Mouse (Mus musculus): Measurements from ENCODE around the gene Srrt. TPM values are rescaled to one million over a fixed set of nuclear protein-coding genes. Genes with fewer than 3 reads are reported as not detected.

Srrt gene
- polyA plus RNA-seq, 1 experiment from 2014 or later: 106 TPM

- Histone ChIP-seq H3K27me3 (replicated peaks) (no peaks in the 10 kb centered on the region), H3K4me1 (replicated peaks) (peaks cover 39% of the 10 kb centered on the region), H3K4me2 (peak overlapping the region; percentile 95), H3K9me3 (replicated peaks) (no peaks in the 10 kb centered on the region), H3K9ac (peak overlapping the region; percentile 89), H3K4me3 (peak overlapping the region; percentile 75), H3K36me3 (peaks cover 36% of the 10 kb centered on the region), H3K27ac (ENCODE audit: poor library complexity, severe bottlenecking) (peak overlapping the region; percentile 87)
- WGBS: under 1% methylated on average over 22 of the region's 22 CpGs
- ATAC-seq (ENCODE audit: insufficient number of reproducible peaks, low FRiP score): peak; percentile 38; the same call in 1 of the 2 replicates
Observed at GRCm38 (mm10) chr5:137313466-137314192, 6.2 kb upstream of the Srrt start.

- Histone ChIP-seq H3K4me3 (peak overlapping the region; percentile 87), H3K36me3 (peaks cover 60% of the 10 kb centered on the region), H3K27me3 (replicated peaks) (no peaks in the 10 kb centered on the region), H3K9me3 (replicated peaks) (no peaks in the 10 kb centered on the region), H3K4me2 (peak overlapping the region; percentile 78), H3K4me1 (replicated peaks) (peaks cover 59% of the 10 kb centered on the region), H3K27ac (ENCODE audit: poor library complexity, severe bottlenecking) (peak overlapping the region; percentile 96), H3K9ac (peak overlapping the region; percentile 98; the same call in 1 of the 2 replicates)
- ATAC-seq (ENCODE audit: insufficient number of reproducible peaks, low FRiP score): no peak
- WGBS: 93% methylated on average over 4 of the region's 4 CpGs
Observed at GRCm38 (mm10) chr5:137308356-137308755, 882 bp upstream of the Srrt start.

- Histone ChIP-seq H3K4me3 (peak overlapping the region; percentile 87), H3K36me3 (peaks cover 71% of the 10 kb centered on the region), H3K4me2 (peak overlapping the region; percentile 78), H3K4me1 (replicated peaks) (peaks cover 48% of the 10 kb centered on the region), H3K27ac (ENCODE audit: poor library complexity, severe bottlenecking) (peak overlapping the region; percentile 96; the same call in 1 of the 2 replicates), H3K9me3 (replicated peaks) (no peaks in the 10 kb centered on the region), H3K27me3 (replicated peaks) (no peaks in the 10 kb centered on the region), H3K9ac (peak overlapping the region; percentile 98)
- no peak for ATAC-seq (ENCODE audit: insufficient number of reproducible peaks, low FRiP score)
- WGBS: 17% methylated on average over 12 of the region's 12 CpGs
Observed at GRCm38 (mm10) chr5:137306439-137307005, 952 bp downstream of the Srrt start.

GRCm38 (mm10) chr5:137305822-137306221, 1.7 kb downstream of the Srrt start:
- Histone ChIP-seq H3K27ac (ENCODE audit: poor library complexity, severe bottlenecking) (no peak overlapping the region), H3K9me3 (replicated peaks) (no peaks in the 10 kb centered on the region), H3K4me2 (peak overlapping the region; percentile 78), H3K9ac (peak overlapping the region; percentile 53; the same call in 1 of the 2 replicates), H3K4me3 (peak overlapping the region; percentile 87), H3K4me1 (replicated peaks) (peaks cover 49% of the 10 kb centered on the region), H3K27me3 (replicated peaks) (no peaks in the 10 kb centered on the region), H3K36me3 (peaks cover 71% of the 10 kb centered on the region)
- 70% methylated on average over 3 of the region's 3 CpGs for WGBS
- no peak for ATAC-seq (ENCODE audit: insufficient number of reproducible peaks, low FRiP score)

GRCm38 (mm10) chr5:137304816-137305215, 2.7 kb downstream of the Srrt start:
- H3K4me3 ChIP-seq: no peak overlapping the region
- H3K27me3 ChIP-seq (replicated peaks): no peaks in the 10 kb centered on the region
- H3K27ac ChIP-seq (ENCODE audit: poor library complexity, severe bottlenecking): no peak overlapping the region
- 69% methylated on average over 4 of the region's 4 CpGs for WGBS
- H3K36me3 ChIP-seq: peaks cover 71% of the 10 kb centered on the region
- peak overlapping the region; percentile 78 for H3K4me2 ChIP-seq
- no peak for ATAC-seq (ENCODE audit: insufficient number of reproducible peaks, low FRiP score)
- H3K4me1 ChIP-seq (replicated peaks): peaks cover 49% of the 10 kb centered on the region
- H3K9ac ChIP-seq: peak overlapping the region; percentile 53; the same call in 1 of the 2 replicates
- H3K9me3 ChIP-seq (replicated peaks): no peaks in the 10 kb centered on the region

- Histone ChIP-seq H3K9me3 (replicated peaks) (no peaks in the 10 kb centered on the region), H3K27me3 (replicated peaks) (no peaks in the 10 kb centered on the region), H3K4me1 (replicated peaks) (peaks cover 49% of the 10 kb centered on the region), H3K27ac (ENCODE audit: poor library complexity, severe bottlenecking) (no peak overlapping the region), H3K4me3 (no peak overlapping the region), H3K4me2 (0 out of 2 replicates have a peak overlapping the region, but pooled peaks have one; percentile 3), H3K36me3 (peaks cover 71% of the 10 kb centered on the region), H3K9ac (peak overlapping the region; percentile 40; the same call in 1 of the 2 replicates)
- WGBS: 58% methylated on average over 3 of the region's 3 CpGs
- ATAC-seq (ENCODE audit: insufficient number of reproducible peaks, low FRiP score): no peak
Observed at GRCm38 (mm10) chr5:137304165-137304564, 3.3 kb downstream of the Srrt start.

GRCm38 (mm10) chr5:137303609-137304008, 3.9 kb downstream of the Srrt start:
- H3K36me3 ChIP-seq: peaks cover 71% of the 10 kb centered on the region
- H3K4me1 ChIP-seq (replicated peaks): peaks cover 49% of the 10 kb centered on the region
- H3K9ac ChIP-seq: peak overlapping the region; percentile 40; the same call in 1 of the 2 replicates
- H3K4me3 ChIP-seq: no peak overlapping the region
- no peak for ATAC-seq (ENCODE audit: insufficient number of reproducible peaks, low FRiP score)
- H3K4me2 ChIP-seq: 0 out of 2 replicates have a peak overlapping the region, but pooled peaks have one; percentile 3
- no peak overlapping the region; the same call in 1 of the 2 replicates for H3K27ac ChIP-seq (ENCODE audit: poor library complexity, severe bottlenecking)
- H3K9me3 ChIP-seq (replicated peaks): no peaks in the 10 kb centered on the region
- no peaks in the 10 kb centered on the region for H3K27me3 ChIP-seq (replicated peaks)
- WGBS: 24% methylated on average over 4 of the region's 4 CpGs

GRCm38 (mm10) chr5:137301253-137301652, 6.2 kb downstream of the Srrt start:
- ATAC-seq (ENCODE audit: insufficient number of reproducible peaks, low FRiP score): no peak
- 0 out of 2 replicates have a peak overlapping the region, but pooled peaks have one; percentile 7 for H3K9ac ChIP-seq
- H3K9me3 ChIP-seq (replicated peaks): no peaks in the 10 kb centered on the region
- no peaks in the 10 kb centered on the region for H3K27me3 ChIP-seq (replicated peaks)
- H3K4me1 ChIP-seq (replicated peaks): peaks cover 40% of the 10 kb centered on the region
- peaks cover 91% of the 10 kb centered on the region for H3K36me3 ChIP-seq
- H3K4me2 ChIP-seq: no peak overlapping the region
- no peak overlapping the region for H3K4me3 ChIP-seq
- H3K27ac ChIP-seq (ENCODE audit: poor library complexity, severe bottlenecking): no peak overlapping the region
- WGBS: 87% methylated on average over 20 of the region's 21 CpGs

GRCm38 (mm10) chr5:137299240-137299639, 8.2 kb downstream of the Srrt start:
- Histone ChIP-seq H3K4me1 (replicated peaks) (peaks cover 29% of the 10 kb centered on the region), H3K9ac (no peak overlapping the region), H3K36me3 (peaks cover 94% of the 10 kb centered on the region), H3K4me3 (no peak overlapping the region), H3K4me2 (no peak overlapping the region), H3K27me3 (replicated peaks) (no peaks in the 10 kb centered on the region), H3K27ac (ENCODE audit: poor library complexity, severe bottlenecking) (no peak overlapping the region), H3K9me3 (replicated peaks) (no peaks in the 10 kb centered on the region)
- no peak for ATAC-seq (ENCODE audit: insufficient number of reproducible peaks, low FRiP score)
- WGBS: 63% methylated on average over 7 of the region's 7 CpGs

GRCm38 (mm10) chr5:137297126-137297525, 10.3 kb downstream of the Srrt start:
- no peak overlapping the region for H3K4me3 ChIP-seq
- no peaks in the 10 kb centered on the region for H3K9me3 ChIP-seq (replicated peaks)
- WGBS: 95% methylated on average over 14 of the region's 14 CpGs
- no peak overlapping the region for H3K4me2 ChIP-seq
- H3K9ac ChIP-seq: no peak overlapping the region
- H3K27ac ChIP-seq (ENCODE audit: poor library complexity, severe bottlenecking): no peak overlapping the region
- peaks cover 21% of the 10 kb centered on the region for H3K4me1 ChIP-seq (replicated peaks)
- no peak for ATAC-seq (ENCODE audit: insufficient number of reproducible peaks, low FRiP score)
- no peaks in the 10 kb centered on the region for H3K27me3 ChIP-seq (replicated peaks)
- peaks cover 73% of the 10 kb centered on the region for H3K36me3 ChIP-seq

- no peak overlapping the region for H3K27ac ChIP-seq (ENCODE audit: poor library complexity, severe bottlenecking)
- no peak overlapping the region for H3K4me3 ChIP-seq
- H3K4me2 ChIP-seq: no peak overlapping the region
- H3K9ac ChIP-seq: no peak overlapping the region
- H3K4me1 ChIP-seq (replicated peaks): peaks cover 20% of the 10 kb centered on the region
- peaks cover 59% of the 10 kb centered on the region for H3K36me3 ChIP-seq
- ATAC-seq (ENCODE audit: insufficient number of reproducible peaks, low FRiP score): no peak
- no peaks in the 10 kb centered on the region for H3K9me3 ChIP-seq (replicated peaks)
- WGBS: 90% methylated on average over 15 of the region's 15 CpGs
- peaks cover 11% of the 10 kb centered on the region for H3K27me3 ChIP-seq (replicated peaks)
Observed at GRCm38 (mm10) chr5:137295712-137296111, 11.8 kb downstream of the Srrt start.
